Mouse (Mus musculus) heart, adult 10 weeks (tissue): ENCODE results near the gene Rab8a. TPM values are rescaled to one million over a fixed set of nuclear protein-coding genes. Genes with fewer than 3 reads are reported as not detected.

Experiments used
- polyA plus RNA-seq: library from polyadenylated mRNA; stranded (reverse); fragments of 350-450 nt; fragmentation: Illumina TruSeq; extraction: RNeasy Lipid Tissue Mini Kit (QIAGEN cat#74804); gene quantifications from one replicate; pipeline ENCODE4 v1.2.3, GENCODE M21; 2014; ENCODE audit warnings: low read depth, low replicate concordance

Rab8a gene
- 24.8 TPM for polyA plus RNA-seq

GRCm38 (mm10) chr8:72160707-72161697 lies at the start of gene Rab8a:
TSS of gene Rab8a (plus strand) at chr8:72161200.

GRCm38 (mm10) chr8:72134756-72135445 lies 26.1 kb upstream of the Rab8a start, which contains the start of gene Tpm4:
TSS of gene Tpm4 (plus strand) at chr8:72134975.

GRCm38 (mm10) chr8:72189417-72190214 lies 28.6 kb downstream of the Rab8a start, which contains the start of gene Hsh2d:
TSS of gene Hsh2d (plus strand) at chr8:72189638.

GRCm38 (mm10) chr8:72212751-72213150 lies 51.8 kb downstream of the Rab8a start, which contains the start of gene Cib3:
TSS of gene Cib3 (minus strand) at chr8:72212837.

GRCm38 (mm10) chr8:72213536-72213935 lies 52.5 kb downstream of the Rab8a start, which contains the start of gene Gm11034:
TSS of gene Gm11034 (minus strand) at chr8:72213636.

GRCm38 (mm10) chr8:72219541-72220363 lies 58.8 kb downstream of the Rab8a start, which contains the start of gene Fam32a:
TSS of gene Fam32a (plus strand) at chr8:72219730.

Other genes starting within 250 kb of the Rab8a start
- gene Zfp961, start 210.2 kb upstream of the Rab8a start, polyA plus RNA-seq: 8.5 TPM
- gene Cyp4f18, start 151.6 kb upstream of the Rab8a start, polyA plus RNA-seq: 0.34 TPM
- not detected for gene Olfr372, start 120.0 kb upstream of the Rab8a start, polyA plus RNA-seq
- not detected for gene Olfr373, start 78.0 kb upstream of the Rab8a start, polyA plus RNA-seq
- gene Olfr374, start 54.2 kb upstream of the Rab8a start, polyA plus RNA-seq: not detected
- 104 TPM for gene Tpm4, start 26.2 kb upstream of the Rab8a start, polyA plus RNA-seq
- not detected for gene Hsh2d, start 28.4 kb downstream of the Rab8a start, polyA plus RNA-seq
- gene Cib3, start 51.6 kb downstream of the Rab8a start, polyA plus RNA-seq: 1.2 TPM
- gene Gm11034, start 52.4 kb downstream of the Rab8a start, polyA plus RNA-seq: not detected
- gene Fam32a, start 58.5 kb downstream of the Rab8a start, polyA plus RNA-seq: 28.9 TPM
- gene Ap1m1, start 78.8 kb downstream of the Rab8a start, polyA plus RNA-seq: 61.0 TPM
- gene Gm10282, start 144.1 kb downstream of the Rab8a start, polyA plus RNA-seq: 2.5 TPM
- 55.2 TPM for gene Klf2, start 157.8 kb downstream of the Rab8a start, polyA plus RNA-seq